Mouse (Mus musculus) lung, postnatal 0 days (tissue): ENCODE measurements around the gene Cox7a1.
"Not testable (repeated sequence)": the region's sequence is repeated elsewhere in the genome, so short reads cannot be mapped to it uniquely, and the experiment has no call there.

ENCODE experiments used
- CTCF ChIP-seq: IDR thresholded peaks from 2 replicates; pipeline ENCODE4 v1.5.1; 2016; ENCODE audit warnings: antibody characterized with exemption, mild to moderate bottlenecking
- EP300 ChIP-seq: IDR thresholded peaks from 2 replicates; pipeline ENCODE4 v1.6.1; 2016; ENCODE audit warnings: antibody characterized with exemption, mild to moderate bottlenecking, control low read depth

DNA sequence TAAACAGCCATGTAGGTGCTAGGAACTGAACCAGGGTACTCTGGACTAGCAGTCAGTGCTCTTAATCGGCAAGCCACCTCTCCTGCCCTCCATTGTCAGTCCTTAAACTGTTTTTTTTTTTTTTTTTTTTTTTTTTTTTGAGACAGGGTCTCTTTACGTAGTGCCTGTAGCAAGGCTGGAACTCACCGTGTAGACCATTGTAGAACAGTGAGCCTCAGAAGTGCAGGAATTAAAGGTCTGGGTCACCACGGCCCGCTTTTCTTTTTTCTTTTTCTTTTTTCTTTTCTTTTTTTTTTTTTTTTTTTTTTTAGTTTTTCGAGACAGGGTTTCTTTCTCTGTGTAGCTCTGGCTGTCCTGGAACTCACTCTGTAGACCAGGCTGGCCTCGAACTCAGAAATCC is 755 bp upstream of the Cox7a1 start:
- TF ChIP-seq EP300, CTCF: not testable (repeated sequence)
